Mouse (Mus musculus) ES-E14 (cell line): Measurements from ENCODE around the gene Vezf1.

Experiments used
- HCFC1 ChIP-seq: IDR thresholded peaks from 2 replicates; pipeline ENCODE4 v1.6.1; 2012; ENCODE audit warnings: low read length, inconsistent platforms, borderline replicate concordance; ENCODE audit not compliant: insufficient read depth
- ZC3H11A ChIP-seq: IDR thresholded peaks from 2 replicates; pipeline ENCODE4 v1.6.1; 2012; ENCODE audit warnings: low read depth, mild to moderate bottlenecking, inconsistent platforms, low read length, borderline replicate concordance

DNA sequence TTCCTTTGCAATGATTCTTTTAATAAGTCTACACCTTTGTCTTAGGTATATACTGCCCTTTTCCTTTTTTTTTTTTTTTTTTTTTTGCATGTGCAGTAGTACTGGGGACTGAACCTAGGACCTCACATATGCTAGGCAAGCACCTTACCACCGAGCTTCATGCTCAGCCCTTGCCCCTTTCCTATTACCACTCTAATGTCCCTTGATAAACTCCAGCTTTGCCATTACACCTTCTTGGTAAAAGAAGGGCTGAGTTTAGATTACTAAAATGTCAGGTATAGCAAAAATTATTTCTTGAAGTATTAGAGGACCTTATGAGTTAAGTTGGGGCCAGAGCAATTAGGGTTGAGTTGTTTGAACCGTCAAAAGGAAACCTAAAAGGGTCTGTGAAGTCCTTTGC lies 12.3 kb upstream of the Vezf1 start:
- TF ChIP-seq HCFC1: no peak
- TF ChIP-seq ZC3H11A: no peak
